Mouse (Mus musculus): ENCODE results near the gene Ube2h.
A peak's percentile ranks its signal among the peaks of the same experiment; 100 is the strongest.

The Ube2h gene

GRCm38 (mm10) chr6:30300372-30300771, 4.0 kb downstream of the Ube2h start:
- DNase-seq (ENCODE audit: low read depth in 2 of 2, low spot score in 2 of 2), result peak; percentile 76 to 85

GRCm38 (mm10) chr6:30299683-30300082, 4.7 kb downstream of the Ube2h start:
- DNase-seq (ENCODE audit: low read depth in 2 of 2, low spot score in 2 of 2), result no peak

- no peak for DNase-seq (ENCODE audit: low read depth in 2 of 2, low spot score in 2 of 2)
Measured at GRCm38 (mm10) chr6:30299116-30299515, 5.2 kb downstream of the Ube2h start.

- no peak for DNase-seq (ENCODE audit: low read depth in 2 of 2, low spot score in 2 of 2)
Measured at GRCm38 (mm10) chr6:30292579-30292978, 11.8 kb downstream of the Ube2h start.

- DNase-seq (ENCODE audit: low read depth in 2 of 2, low spot score in 2 of 2), result no peak
Measured at GRCm38 (mm10) chr6:30287958-30288357, 16.4 kb downstream of the Ube2h start.

GRCm38 (mm10) chr6:30286642-30287041, 17.7 kb downstream of the Ube2h start:
- no peak for DNase-seq (ENCODE audit: low read depth in 2 of 2, low spot score in 2 of 2)

GRCm38 (mm10) chr6:30284177-30284576, 20.2 kb downstream of the Ube2h start:
- DNase-seq (ENCODE audit: low read depth in 2 of 2, low spot score in 2 of 2), result no peak

- no peak for DNase-seq (ENCODE audit: low read depth in 2 of 2, low spot score in 2 of 2)
Measured at GRCm38 (mm10) chr6:30282361-30282760, 22.0 kb downstream of the Ube2h start.

- no peak for DNase-seq (ENCODE audit: low read depth in 2 of 2, low spot score in 2 of 2)
Measured at GRCm38 (mm10) chr6:30278374-30278773, 26.0 kb downstream of the Ube2h start.

- DNase-seq (ENCODE audit: low read depth in 2 of 2, low spot score in 2 of 2), result no peak
Measured at GRCm38 (mm10) chr6:30276882-30277281, 27.5 kb downstream of the Ube2h start.

GRCm38 (mm10) chr6:30276375-30276774, 28.0 kb downstream of the Ube2h start:
- no peak for DNase-seq (ENCODE audit: low read depth in 2 of 2, low spot score in 2 of 2)

- no peak for DNase-seq (ENCODE audit: low read depth in 2 of 2, low spot score in 2 of 2)
Measured at GRCm38 (mm10) chr6:30275159-30275847, 29.0 kb downstream of the Ube2h start.

GRCm38 (mm10) chr6:30272911-30273310, 31.4 kb downstream of the Ube2h start:
- no peak for DNase-seq (ENCODE audit: low read depth in 2 of 2, low spot score in 2 of 2)

GRCm38 (mm10) chr6:30272338-30272905, 31.9 kb downstream of the Ube2h start:
- DNase-seq (ENCODE audit: low read depth in 2 of 2, low spot score in 2 of 2), result no peak

- DNase-seq (ENCODE audit: low read depth in 2 of 2, low spot score in 2 of 2), result no peak
Measured at GRCm38 (mm10) chr6:30269846-30270245, 34.5 kb downstream of the Ube2h start.

- DNase-seq (ENCODE audit: low read depth in 2 of 2, low spot score in 2 of 2), result no peak
Measured at GRCm38 (mm10) chr6:30267486-30267885, 36.9 kb downstream of the Ube2h start.

- no peak for DNase-seq (ENCODE audit: low read depth in 2 of 2, low spot score in 2 of 2)
Measured at GRCm38 (mm10) chr6:30265402-30265801, 38.9 kb downstream of the Ube2h start.

- no peak for DNase-seq (ENCODE audit: low read depth in 2 of 2, low spot score in 2 of 2)
Measured at GRCm38 (mm10) chr6:30263053-30263452, 41.3 kb downstream of the Ube2h start.

GRCm38 (mm10) chr6:30259271-30259670, 45.1 kb downstream of the Ube2h start:
- no peak for DNase-seq (ENCODE audit: low read depth in 2 of 2, low spot score in 2 of 2)

- no peak for DNase-seq (ENCODE audit: low read depth in 2 of 2, low spot score in 2 of 2)
Measured at GRCm38 (mm10) chr6:30257962-30258361, 46.4 kb downstream of the Ube2h start.

GRCm38 (mm10) chr6:30255846-30256245, 48.5 kb downstream of the Ube2h start:
- DNase-seq (ENCODE audit: low read depth in 2 of 2, low spot score in 2 of 2), result no peak

- no peak for DNase-seq (ENCODE audit: low read depth in 2 of 2, low spot score in 2 of 2)
Measured at GRCm38 (mm10) chr6:30252271-30253010, 51.9 kb downstream of the Ube2h start.
